ENCODE assay signal across 8 mouse cellular contexts in genomic region chr12:113041481-113042439, GRCm38 (mm10). TPM values are rescaled to one million over a fixed set of nuclear protein-coding genes. Genes with fewer than 3 reads are reported as not detected.
DNase-seq lines count a peak whose midpoint lies in the region; ATAC-seq lines count a peak whose summit lies in the region.
"Had no signal": no experiment of that assay in that cellular context is flagged by ENCODE, and none has a peak within 500 bp of the region (broad histone marks: within the 10 kb centered on the region; RNA-seq: fewer than 3 reads in every experiment).

No protein-coding gene starts in this region.

- ATAC-seq in hindbrain, embryonic 14.5 days (ENCODE audit: low FRiP score): peak; percentile 83
- peak; percentile 57; the same call in 1 of the 2 replicates for ATAC-seq in midbrain, embryonic 14.5 days (ENCODE audit: low FRiP score, low TSS enrichment)

- H3K9me3 ChIP-seq in hindbrain, embryonic 14.5 days (ENCODE audit: control insufficient read depth, low read length): no peaks in the 10 kb centered on the region
- H3K9me3 ChIP-seq in midbrain, embryonic 14.5 days (ENCODE audit: control insufficient read depth, low read length): no peaks in the 10 kb centered on the region

- H3K4me1 ChIP-seq in hindbrain, embryonic 14.5 days (replicated peaks; ENCODE audit: control insufficient read depth, insufficient read depth, low read length): peaks cover 21% of the 10 kb centered on the region
- H3K4me1 ChIP-seq in midbrain, embryonic 14.5 days (ENCODE audit: control insufficient read depth, insufficient read depth, low read length): peaks cover 14% of the 10 kb centered on the region; the same call in 1 of the 2 replicates

- DNase-seq in thymus, postnatal 14 days: peak; percentile 33
- no peak for DNase-seq in thymus, postnatal 10 days (ENCODE audit: low spot score in 2 of 2)
- peak; percentile 50 to 72 for DNase-seq in cerebellum, postnatal 25 days
- peak; percentile 80 for DNase-seq in hindbrain, embryonic 14.5 days (ENCODE audit: low spot score)
- peak; percentile 48 to 50 for DNase-seq in left cerebral cortex, adult 18-20 months (ENCODE audit: low spot score in 2 of 2)
- peak; percentile 85 for DNase-seq in midbrain, embryonic 14.5 days
- no peak for DNase-seq in B cell, adult 2 months

- no peaks in the 10 kb centered on the region for H3K27me3 ChIP-seq in hindbrain, embryonic 14.5 days (ENCODE audit: control insufficient read depth, insufficient read depth, low read length)
- H3K27me3 ChIP-seq in midbrain, embryonic 14.5 days (ENCODE audit: control insufficient read depth, insufficient read depth, low read length): no peaks in the 10 kb centered on the region

- no peak overlapping the region for H3K9ac ChIP-seq in hindbrain, embryonic 14.5 days
- H3K9ac ChIP-seq in midbrain, embryonic 14.5 days (replicated peaks; ENCODE audit: low read length): no peak overlapping the region

- no peak overlapping the region for H3K4me3 ChIP-seq in hindbrain, embryonic 14.5 days (replicated peaks; ENCODE audit: low read length)
- H3K4me3 ChIP-seq in midbrain, embryonic 14.5 days (replicated peaks; ENCODE audit: low read depth, low read length): no peak overlapping the region

- WGBS in hindbrain, embryonic 14.5 days: 43% methylated on average over 14 of the region's 15 CpGs
- 54% methylated on average over 15 of the region's 15 CpGs for WGBS in midbrain, embryonic 14.5 days

- H3K27ac ChIP-seq in hindbrain, embryonic 14.5 days: peak overlapping the region; percentile 62
- peak overlapping the region; percentile 61 for H3K27ac ChIP-seq in midbrain, embryonic 14.5 days (replicated peaks; ENCODE audit: low read depth, low read length)

- peaks cover 19% of the 10 kb centered on the region for H3K36me3 ChIP-seq in hindbrain, embryonic 14.5 days (replicated peaks; ENCODE audit: control insufficient read depth, insufficient read depth)
- H3K36me3 ChIP-seq in midbrain, embryonic 14.5 days (ENCODE audit: control insufficient read depth, insufficient read depth, low read length): peaks cover 23% of the 10 kb centered on the region

- H3K4me2 ChIP-seq in hindbrain, embryonic 14.5 days (replicated peaks): peak overlapping the region; percentile 15
- no peak overlapping the region for H3K4me2 ChIP-seq in midbrain, embryonic 14.5 days (ENCODE audit: low read length)

RNA-seq across cellular contexts. Expression of gene Pacs2, which starts 27.5 kb away (rescaled TPM):
- 26.8 and 27.9 TPM in 2 replicates for polyA plus RNA-seq in hindbrain, embryonic 14.5 days (2014; fragmentation: Nextera tagmentation; extraction: Ambion mirVana)
- total RNA-seq in left cerebral cortex, adult 18-20 months (2021): 10 to 100 TPM; 58.7 to 60.8 TPM
- 28.7 and 32.5 TPM in 2 replicates for polyA plus RNA-seq in midbrain, embryonic 14.5 days (2014; fragmentation: Nextera tagmentation; extraction: Ambion mirVana)

RNA-seq across cellular contexts. Expression of gene Tex22, which starts 32.5 kb away (rescaled TPM):
- polyA plus RNA-seq in hindbrain, embryonic 14.5 days (2014; fragmentation: Nextera tagmentation; extraction: Ambion mirVana): 0.40 TPM in 1 of 2 replicates, not detected in the other
- total RNA-seq in left cerebral cortex, adult 18-20 months (2021): under 1 TPM; 0.44 to 0.73 TPM
- polyA plus RNA-seq in midbrain, embryonic 14.5 days (2014; fragmentation: Nextera tagmentation; extraction: Ambion mirVana): 0.43 TPM in 1 of 2 replicates, not detected in the other
- total RNA-seq: common myeloid progenitor, adult 5-6 weeks had no signal

RNA-seq across cellular contexts. Expression of gene Brf1, which starts 41.3 kb away (rescaled TPM):
- polyA plus RNA-seq in hindbrain, embryonic 14.5 days (2014; fragmentation: Nextera tagmentation; extraction: Ambion mirVana): 41.4 and 46.3 TPM in 2 replicates
- total RNA-seq in left cerebral cortex, adult 18-20 months (2021): 10 to 100 TPM; 45.0 to 47.0 TPM
- polyA plus RNA-seq in midbrain, embryonic 14.5 days (2014; fragmentation: Nextera tagmentation; extraction: Ambion mirVana): 37.7 and 55.1 TPM in 2 replicates

RNA-seq across cellular contexts. Expression of gene Mta1, which starts 56.3 kb away (rescaled TPM):
- polyA plus RNA-seq in hindbrain, embryonic 14.5 days (2014; fragmentation: Nextera tagmentation; extraction: Ambion mirVana): 17.8 and 19.3 TPM in 2 replicates
- total RNA-seq in left cerebral cortex, adult 18-20 months (2021): 10 to 100 TPM; 71.5 to 71.9 TPM
- polyA plus RNA-seq in midbrain, embryonic 14.5 days (2014; fragmentation: Nextera tagmentation; extraction: Ambion mirVana): 20.8 and 22.0 TPM in 2 replicates

Comparison
In these comparisons a context has a peak if more than half of its experiments do, and no peak if none do; other contexts are left out.
1. DNase-seq: peak in thymus, postnatal 14 days (single experiment), cerebellum, postnatal 25 days (2 of 2), hindbrain, embryonic 14.5 days (single experiment), left cerebral cortex, adult 18-20 months (2 of 2) and midbrain, embryonic 14.5 days (single experiment); none in thymus, postnatal 10 days (0 of 2) and B cell, adult 2 months (0 of 2).